Mouse (Mus musculus) heart, adult 9 months (tissue): ENCODE results near the gene Gm36176.
"Not testable (repeated sequence)": the region's sequence is repeated elsewhere in the genome, so short reads cannot be mapped to it uniquely, and the experiment has no call there.

ENCODE experiments used
- DNase-seq, 2 experiments: peaks; one replicate each; pipeline ENCODE4 v3.0.0; 2022; ENCODE audit warnings: low spot score in 2 of 2

Gene Gm36176

GRCm38 (mm10) chr10:77846503-77846902, at the start of gene Gm36176:
Gm36176 (plus strand) TSS chr10:77846803.
- DNase-seq: no peak

- DNase-seq: no peak
Observed at GRCm38 (mm10) chr10:77797677-77798076, 48.9 kb upstream of the Gm36176 start.

GRCm38 (mm10) chr10:77798164-77798920, 48.3 kb upstream of the Gm36176 start:
- not testable (repeated sequence) for DNase-seq

- no peak for DNase-seq
Observed at GRCm38 (mm10) chr10:77798921-77799508, 47.6 kb upstream of the Gm36176 start, which contains the start of gene Gm19668. Gm19668 (minus strand) TSS chr10:77799133.

GRCm38 (mm10) chr10:77804095-77804494, 42.5 kb upstream of the Gm36176 start:
- DNase-seq: no peak

- DNase-seq: no peak
Observed at GRCm38 (mm10) chr10:77811743-77812142, 34.9 kb upstream of the Gm36176 start, which contains the start of gene Gm9507. Gm9507 (minus strand) TSS chr10:77811843.

- no peak for DNase-seq
Observed at GRCm38 (mm10) chr10:77814382-77814781, 32.2 kb upstream of the Gm36176 start, which contains the start of gene Gm2696. Gm2696 (plus strand) TSS chr10:77814682.

- no peak for DNase-seq
Observed at GRCm38 (mm10) chr10:77815514-77815913, 31.1 kb upstream of the Gm36176 start.

- DNase-seq: no peak
Observed at GRCm38 (mm10) chr10:77818523-77818922, 28.1 kb upstream of the Gm36176 start.

- no peak for DNase-seq
Observed at GRCm38 (mm10) chr10:77819203-77819602, 27.4 kb upstream of the Gm36176 start.

- DNase-seq: no peak
Observed at GRCm38 (mm10) chr10:77826951-77827350, 19.7 kb upstream of the Gm36176 start, which contains the start of gene Krtap10-4. Krtap10-4 (minus strand) TSS chr10:77827095.

- DNase-seq: no peak
Observed at GRCm38 (mm10) chr10:77835647-77836046, 11.0 kb upstream of the Gm36176 start, which contains the start of gene Krtap10-10. Krtap10-10 (plus strand) TSS chr10:77835947.

- DNase-seq: no peak
Observed at GRCm38 (mm10) chr10:77839006-77839405, 7.6 kb upstream of the Gm36176 start.

GRCm38 (mm10) chr10:77846961-77847360, 358 bp downstream of the Gm36176 start:
- no peak for DNase-seq

- no peak for DNase-seq
Observed at GRCm38 (mm10) chr10:77847538-77847937, 935 bp downstream of the Gm36176 start.

GRCm38 (mm10) chr10:77852559-77852958, 6.0 kb downstream of the Gm36176 start, which contains the start of gene Gm10318:
Gm10318 (plus strand) TSS chr10:77852859.
- no peak for DNase-seq

GRCm38 (mm10) chr10:77861675-77862074, 15.1 kb downstream of the Gm36176 start, which contains the start of gene Gm3285:
Gm3285 (plus strand) TSS chr10:77861975.
- DNase-seq: no peak

GRCm38 (mm10) chr10:77864067-77864761, 17.6 kb downstream of the Gm36176 start:
- no peak for DNase-seq

GRCm38 (mm10) chr10:77864762-77865143, 18.1 kb downstream of the Gm36176 start:
- no peak for DNase-seq

- DNase-seq: no peak
Observed at GRCm38 (mm10) chr10:77867546-77867945, 20.9 kb downstream of the Gm36176 start.

GRCm38 (mm10) chr10:77869651-77870050, 23.0 kb downstream of the Gm36176 start:
- no peak for DNase-seq

- DNase-seq: no peak
Observed at GRCm38 (mm10) chr10:77878985-77879384, 32.4 kb downstream of the Gm36176 start.
